Mouse (Mus musculus): ENCODE results near the gene Rwdd1. TPM values are rescaled to one million over a fixed set of nuclear protein-coding genes. Genes with fewer than 3 reads are reported as not detected.

The Rwdd1 gene
- polyA plus RNA-seq (2015; fragmentation: Nextera tagmentation; extraction: Ambion mirVana), result 98.0 and 114 TPM in 2 replicates

DNA sequence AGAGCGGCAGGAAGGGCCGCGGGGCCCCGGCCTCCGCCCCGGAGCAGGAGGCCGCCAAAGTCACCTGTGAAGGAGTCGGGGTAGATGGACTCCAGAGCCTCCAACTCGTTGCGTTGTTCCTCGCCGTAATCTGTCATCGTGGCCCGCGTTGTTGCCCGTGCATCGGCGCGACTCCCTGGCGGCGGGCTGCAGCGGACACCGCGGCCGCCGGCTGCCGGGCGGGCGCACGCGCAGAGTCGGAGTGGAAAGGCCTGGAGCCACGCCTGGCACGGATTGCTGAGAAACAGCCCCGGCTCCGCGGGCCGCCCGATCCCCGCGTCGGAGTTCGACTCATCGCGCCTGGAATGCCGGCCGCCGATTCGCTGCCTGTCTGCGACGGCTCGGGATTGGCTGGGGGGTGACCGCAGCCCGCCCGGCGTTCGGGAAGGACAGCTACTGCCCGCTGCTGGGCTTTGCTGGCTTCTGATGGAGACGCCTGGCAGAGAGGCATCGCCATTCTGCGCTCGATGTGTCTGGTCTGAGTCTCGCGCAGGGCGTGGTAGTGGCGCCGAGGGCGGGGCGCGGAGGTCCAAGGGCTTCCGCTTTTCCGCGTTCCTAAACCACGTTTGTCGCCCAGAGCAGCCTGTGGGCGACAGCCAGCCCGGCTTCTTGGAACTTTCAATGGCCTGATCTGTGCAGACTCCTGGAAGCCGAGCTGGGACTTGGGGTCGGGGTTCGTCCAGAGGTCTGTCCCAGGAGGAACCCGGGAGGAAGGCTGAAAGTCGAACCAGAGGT is at the start of gene Rwdd1:
TSS of gene Rwdd1 (minus strand) at position 323 of the 774 bp plus-strand sequence.
- Histone ChIP-seq H3K9ac (peak within 1 kb of the TSS; percentile 64), H3K36me3 (no peaks in the 10 kb centered on the region), H3K4me3 (peak within 1 kb of the TSS; percentile 74), H3K4me1 (peaks cover 12% of the 10 kb centered on the region), H3K27ac (peak within 1 kb of the TSS; percentile 93), H3K9me3 (no peaks in the 10 kb centered on the region), H3K4me2 (peak within 1 kb of the TSS; percentile 60), H3K27me3 (no peaks in the 10 kb centered on the region)
- ATAC-seq (ENCODE audit: borderline replicate concordance, extremely low read depth, low FRiP score, low TSS enrichment), result peak; percentile 100
- under 1% methylated on average over 82 of the region's 82 CpGs for WGBS

DNA sequence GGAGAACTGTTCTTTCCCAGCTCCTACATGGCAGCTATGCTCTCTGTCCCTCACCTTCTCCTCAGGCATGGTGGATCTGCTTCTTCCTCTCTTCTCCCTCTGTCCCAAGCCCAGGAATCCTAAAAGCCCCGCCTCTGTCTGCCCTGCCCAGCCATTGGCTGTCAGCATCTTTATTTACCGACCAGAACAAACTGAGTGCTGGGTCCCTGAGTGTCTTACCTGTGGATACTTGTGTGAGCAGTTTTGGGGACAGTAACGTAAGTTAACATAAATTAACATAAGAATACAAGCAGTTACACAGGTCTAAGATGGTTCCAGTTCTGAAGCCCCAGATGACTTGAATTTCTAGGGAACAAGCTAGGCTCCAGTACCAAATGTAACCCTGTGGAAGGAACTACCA is 47.2 kb upstream of the Rwdd1 start:
- Histone ChIP-seq H3K4me3 (no peak overlapping the region), H3K27ac (no peak overlapping the region), H3K27me3 (no peaks in the 10 kb centered on the region), H3K36me3 (no peaks in the 10 kb centered on the region), H3K4me2 (no peak overlapping the region), H3K9me3 (no peaks in the 10 kb centered on the region), H3K9ac (no peak overlapping the region), H3K4me1 (no peaks in the 10 kb centered on the region)
- ATAC-seq (ENCODE audit: borderline replicate concordance, extremely low read depth, low FRiP score, low TSS enrichment), result no peak
- 36% methylated on average over 3 of the region's 3 CpGs for WGBS

DNA sequence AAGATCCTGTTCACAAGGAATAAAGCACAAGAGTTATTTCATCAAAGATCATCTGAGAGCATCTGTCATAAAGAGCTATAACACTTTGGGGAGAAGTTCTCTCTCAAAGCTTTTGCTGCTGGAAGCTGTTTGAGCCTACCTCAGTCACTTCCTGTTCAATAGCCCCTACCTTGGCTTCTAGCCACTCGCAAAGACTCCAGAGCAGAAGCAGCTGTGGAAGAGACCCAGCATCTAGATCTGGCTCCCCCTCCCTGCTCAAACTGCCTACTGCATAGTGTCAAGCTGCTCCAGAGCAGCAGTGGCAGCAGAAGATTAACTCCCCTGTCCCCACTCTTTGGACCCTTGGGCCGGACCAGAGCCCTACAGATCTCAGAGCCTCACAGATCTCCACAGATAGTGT is 34.6 kb upstream of the Rwdd1 start:
- no peak for ATAC-seq (ENCODE audit: borderline replicate concordance, extremely low read depth, low FRiP score, low TSS enrichment)
- WGBS, result 70% methylated on average over 2 of the region's 2 CpGs
- Histone ChIP-seq H3K27me3 (no peaks in the 10 kb centered on the region), H3K36me3 (no peaks in the 10 kb centered on the region), H3K4me2 (no peak overlapping the region), H3K27ac (no peak overlapping the region), H3K9me3 (no peaks in the 10 kb centered on the region), H3K4me3 (no peak overlapping the region), H3K9ac (no peak overlapping the region), H3K4me1 (no peaks in the 10 kb centered on the region)

DNA sequence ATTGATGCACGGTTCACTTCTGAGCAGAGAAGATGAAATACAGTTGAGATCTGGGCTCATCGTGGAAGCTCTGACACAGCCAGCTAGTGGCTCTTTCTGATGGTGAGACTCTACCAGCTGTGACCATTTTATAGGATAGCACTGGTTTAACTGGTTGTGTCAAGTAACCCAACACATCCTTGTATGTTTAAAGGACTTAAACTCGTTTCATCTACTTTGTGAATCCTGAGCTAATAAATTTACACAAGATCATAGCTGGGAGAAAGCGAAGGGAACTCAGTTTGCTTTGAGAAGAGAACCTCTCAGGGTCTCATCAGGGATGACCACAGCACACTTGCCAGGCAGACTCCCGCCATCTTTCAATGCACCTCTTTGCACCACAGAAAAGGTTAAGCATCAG is 24.8 kb upstream of the Rwdd1 start, which contains the start of gene Calhm4:
TSS of gene Calhm4 (minus strand) at position 101 of the 400 bp plus-strand sequence.
- Histone ChIP-seq H3K9me3 (no peaks in the 10 kb centered on the region), H3K4me3 (no peak within 1 kb of the TSS), H3K27me3 (no peaks in the 10 kb centered on the region), H3K27ac (no peak within 1 kb of the TSS), H3K36me3 (no peaks in the 10 kb centered on the region), H3K9ac (no peak within 1 kb of the TSS), H3K4me1 (no peaks in the 10 kb centered on the region), H3K4me2 (no peak within 1 kb of the TSS)
- no peak for ATAC-seq (ENCODE audit: borderline replicate concordance, extremely low read depth, low FRiP score, low TSS enrichment)
- WGBS, result 71% methylated on average over 5 of the region's 5 CpGs

DNA sequence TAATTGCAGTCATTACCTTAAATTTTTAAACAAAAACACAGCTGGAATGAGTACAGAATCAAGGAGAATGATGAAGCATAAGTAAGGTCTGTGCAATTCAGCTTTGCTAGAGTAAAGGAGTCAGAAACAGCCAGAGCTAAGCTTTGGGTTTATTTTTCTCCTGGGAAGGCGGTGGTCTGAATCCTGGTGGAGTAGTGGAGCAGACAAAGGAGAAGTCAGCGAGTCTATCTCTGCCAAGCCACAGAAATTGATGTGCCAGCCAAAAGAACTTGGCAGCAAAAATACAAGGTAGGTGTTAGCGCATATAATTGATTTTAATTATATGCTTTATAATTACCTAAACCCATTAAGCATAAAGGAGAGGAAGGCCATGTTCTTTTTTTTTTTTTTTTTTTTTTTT is 18.0 kb upstream of the Rwdd1 start, which contains the start of gene Trappc3l:
TSS of gene Trappc3l (plus strand) at position 197 of the 400 bp plus-strand sequence.
- no peaks in the 10 kb centered on the region for H3K27me3 ChIP-seq
- no peaks in the 10 kb centered on the region for H3K4me1 ChIP-seq
- H3K4me3 ChIP-seq, result no peak within 1 kb of the TSS
- H3K4me2 ChIP-seq, result no peak within 1 kb of the TSS
- H3K9me3 ChIP-seq, result no peaks in the 10 kb centered on the region
- WGBS, result 85% methylated on average over 3 of the region's 3 CpGs
- H3K27ac ChIP-seq, result no peak within 1 kb of the TSS
- ATAC-seq (ENCODE audit: borderline replicate concordance, extremely low read depth, low FRiP score, low TSS enrichment), result no peak
- H3K9ac ChIP-seq, result no peak within 1 kb of the TSS
- H3K36me3 ChIP-seq, result no peaks in the 10 kb centered on the region

DNA sequence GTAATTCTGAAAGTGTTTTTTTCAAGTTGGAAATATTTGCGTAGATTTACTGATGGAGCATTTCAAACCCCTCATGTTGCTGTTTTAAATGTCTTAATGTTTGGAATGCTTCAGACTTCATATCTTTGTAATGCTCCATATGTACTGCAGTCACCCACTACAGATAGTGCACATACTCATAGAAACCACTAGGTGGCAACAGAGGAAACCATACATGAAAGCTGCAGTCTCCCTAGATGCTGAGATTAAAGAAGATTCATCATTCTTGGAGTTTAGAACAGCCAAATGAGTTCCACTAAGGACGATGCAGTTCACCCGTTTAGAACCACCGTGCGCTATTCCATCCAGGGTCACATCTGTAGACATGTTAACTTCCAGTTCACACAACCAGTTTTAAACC is 17.2 kb upstream of the Rwdd1 start:
- peak; percentile 70 for ATAC-seq (ENCODE audit: borderline replicate concordance, extremely low read depth, low FRiP score, low TSS enrichment)
- no peaks in the 10 kb centered on the region for H3K27me3 ChIP-seq
- H3K4me2 ChIP-seq, result no peak overlapping the region
- H3K9me3 ChIP-seq, result no peaks in the 10 kb centered on the region
- no peak overlapping the region for H3K9ac ChIP-seq
- H3K36me3 ChIP-seq, result no peaks in the 10 kb centered on the region
- WGBS, result 11% methylated on average over 5 of the region's 5 CpGs
- H3K4me3 ChIP-seq, result no peak overlapping the region
- H3K27ac ChIP-seq, result no peak overlapping the region
- H3K4me1 ChIP-seq, result no peaks in the 10 kb centered on the region

DNA sequence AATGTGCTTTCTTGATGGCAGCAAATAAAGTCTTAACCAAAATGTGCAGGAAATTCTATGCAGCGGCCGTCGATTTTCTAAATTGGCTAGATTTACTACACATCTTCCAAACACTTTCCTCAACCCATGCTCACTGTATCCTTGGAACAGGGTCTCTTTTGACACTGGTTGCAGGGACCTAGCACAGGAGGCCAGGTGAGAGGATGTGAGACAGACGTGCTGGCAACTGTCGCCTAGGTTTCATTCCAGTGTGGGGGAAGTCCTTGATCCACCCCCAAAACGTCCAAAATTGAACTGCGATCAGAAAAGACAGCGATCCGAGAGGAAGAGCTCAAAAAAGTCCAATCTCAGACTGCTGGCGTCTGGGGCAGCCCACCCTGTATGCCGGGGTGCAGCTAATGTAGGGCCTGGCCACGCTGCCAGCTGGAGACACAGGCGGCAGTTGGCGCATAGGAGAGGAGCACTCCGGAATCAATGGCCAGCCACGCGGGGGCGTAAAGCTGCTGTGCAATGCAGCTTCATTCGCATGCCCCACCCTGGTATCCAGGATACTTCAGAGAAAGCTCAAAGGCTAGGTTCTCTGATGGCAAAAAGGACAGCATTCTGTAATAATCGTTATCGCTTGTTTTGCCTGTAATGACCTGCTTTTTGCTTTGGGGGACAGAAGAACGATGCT is 14.3 kb upstream of the Rwdd1 start:
- peak; percentile 82; the same call in 1 of the 2 replicates for ATAC-seq (ENCODE audit: borderline replicate concordance, extremely low read depth, low FRiP score, low TSS enrichment)
- H3K4me3 ChIP-seq, result no peak overlapping the region
- 15% methylated on average over 22 of the region's 22 CpGs for WGBS

DNA sequence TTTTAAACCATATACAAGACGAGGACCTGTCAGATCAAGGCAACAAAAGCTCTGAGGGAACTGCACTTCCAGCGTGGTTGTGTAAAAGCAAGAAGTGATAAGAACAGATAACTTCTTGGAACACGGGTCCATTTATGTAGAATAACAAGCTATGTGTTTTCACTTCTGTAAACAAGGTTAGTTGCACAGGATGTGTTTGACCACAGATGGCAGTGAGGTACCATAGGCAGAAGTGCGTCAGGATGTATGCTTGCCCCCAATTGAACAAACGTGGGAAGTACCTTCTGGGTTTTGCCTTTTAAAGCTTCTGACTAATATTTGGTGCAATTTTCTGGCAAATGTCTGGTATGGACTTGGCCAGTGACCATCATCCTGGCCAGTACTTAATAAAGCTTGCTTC is 10.9 kb upstream of the Rwdd1 start:
- Histone ChIP-seq H3K4me2 (no peak overlapping the region), H3K4me3 (no peak overlapping the region), H3K9ac (no peak overlapping the region), H3K4me1 (no peaks in the 10 kb centered on the region), H3K27ac (no peak overlapping the region), H3K9me3 (no peaks in the 10 kb centered on the region), H3K27me3 (no peaks in the 10 kb centered on the region), H3K36me3 (no peaks in the 10 kb centered on the region)
- ATAC-seq (ENCODE audit: borderline replicate concordance, extremely low read depth, low FRiP score, low TSS enrichment), result no peak
- 53% methylated on average over 5 of the region's 5 CpGs for WGBS

More for the DNA sequence above, 14.3 kb upstream of the Rwdd1 start:
- no peak overlapping the region for H3K27ac ChIP-seq
- no peaks in the 10 kb centered on the region for H3K27me3 ChIP-seq
- no peaks in the 10 kb centered on the region for H3K36me3 ChIP-seq
- no peaks in the 10 kb centered on the region for H3K4me1 ChIP-seq
- H3K9me3 ChIP-seq, result no peaks in the 10 kb centered on the region
- H3K4me2 ChIP-seq, result peak overlapping the region; percentile 48
- no peak overlapping the region for H3K9ac ChIP-seq

DNA sequence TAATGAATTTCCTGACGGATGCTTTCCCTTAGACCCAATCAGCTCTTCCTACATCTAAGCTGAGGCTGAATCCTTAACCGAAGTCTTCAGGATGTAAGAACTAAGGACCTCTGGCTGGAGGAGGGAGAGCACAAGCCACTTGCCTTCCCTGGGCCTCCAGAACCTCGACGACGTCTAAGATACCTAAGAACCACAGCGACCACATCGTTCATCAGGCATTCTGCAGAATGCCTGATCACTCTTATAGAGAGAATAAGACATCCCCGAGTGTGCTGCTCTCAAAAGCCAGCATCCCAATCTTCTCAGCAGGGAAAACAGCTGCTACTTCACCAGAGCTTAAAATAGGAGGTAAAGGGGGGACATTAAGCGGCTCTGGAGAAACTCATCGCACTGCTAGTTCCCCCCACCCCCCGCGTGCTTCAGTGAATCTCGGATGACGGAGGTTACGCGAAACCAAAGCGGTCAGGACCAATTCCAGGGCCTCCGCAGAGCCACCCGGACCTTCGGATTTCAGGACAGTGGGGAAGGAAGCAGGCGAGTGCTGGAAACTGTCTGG is 600 bp downstream of the Rwdd1 start:
- no peaks in the 10 kb centered on the region for H3K9me3 ChIP-seq
- under 1% methylated on average over 21 of the region's 21 CpGs for WGBS
- H3K4me2 ChIP-seq, result peak overlapping the region; percentile 60
- H3K27me3 ChIP-seq, result no peaks in the 10 kb centered on the region
- H3K27ac ChIP-seq, result peak overlapping the region; percentile 93
- peak overlapping the region; percentile 74 for H3K4me3 ChIP-seq
- H3K4me1 ChIP-seq, result peaks cover 12% of the 10 kb centered on the region
- peak overlapping the region; percentile 64 for H3K9ac ChIP-seq
- no peak for ATAC-seq (ENCODE audit: borderline replicate concordance, extremely low read depth, low FRiP score, low TSS enrichment)
- H3K36me3 ChIP-seq, result no peaks in the 10 kb centered on the region

DNA sequence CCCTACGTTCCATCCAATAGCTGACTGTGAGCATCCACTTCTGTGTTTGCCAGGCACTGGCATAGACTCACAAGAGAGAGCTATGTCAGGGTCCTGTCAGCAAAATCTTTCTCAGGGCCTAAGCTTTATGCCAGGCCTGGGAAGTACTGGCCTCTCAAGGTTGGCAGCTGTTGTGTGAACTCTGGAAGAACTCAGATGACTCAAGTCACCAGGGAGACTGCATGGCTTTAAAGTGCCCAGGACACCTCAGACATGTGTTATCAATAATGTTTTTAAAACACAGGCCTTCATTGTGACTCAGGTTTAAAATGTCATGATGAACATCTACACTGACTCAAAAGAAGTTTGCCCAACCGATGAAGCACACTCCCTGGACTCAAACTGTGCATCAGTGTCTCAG is 6.2 kb downstream of the Rwdd1 start:
- Histone ChIP-seq H3K9me3 (no peaks in the 10 kb centered on the region), H3K4me3 (no peak overlapping the region), H3K36me3 (peaks cover 10% of the 10 kb centered on the region), H3K4me2 (no peak overlapping the region), H3K27me3 (no peaks in the 10 kb centered on the region), H3K4me1 (peaks cover 6% of the 10 kb centered on the region), H3K9ac (no peak overlapping the region), H3K27ac (no peak overlapping the region)
- no peak for ATAC-seq (ENCODE audit: borderline replicate concordance, extremely low read depth, low FRiP score, low TSS enrichment)
- 89% methylated on average over 2 of the region's 2 CpGs for WGBS

DNA sequence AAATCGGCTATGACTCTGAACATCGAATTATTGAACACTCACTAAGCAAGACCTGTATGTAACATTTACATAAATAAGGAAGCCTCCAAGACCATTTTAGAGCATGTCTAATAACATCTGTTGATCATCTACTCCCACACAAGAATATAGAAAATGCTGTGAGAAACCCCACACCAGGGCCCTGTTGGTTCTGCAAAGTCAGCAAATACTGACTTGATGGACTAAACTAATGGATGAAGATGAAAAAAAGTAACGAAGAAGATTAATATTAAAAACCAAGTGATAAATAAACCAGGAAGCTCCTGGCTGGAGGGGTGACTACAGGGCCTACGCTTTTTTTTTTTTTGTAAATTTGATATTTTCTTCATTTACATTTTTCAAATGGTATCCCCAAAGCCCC is 6.8 kb downstream of the Rwdd1 start:
- Histone ChIP-seq H3K36me3 (peaks cover 14% of the 10 kb centered on the region), H3K9ac (no peak overlapping the region), H3K4me1 (no peaks in the 10 kb centered on the region), H3K27me3 (no peaks in the 10 kb centered on the region), H3K4me3 (no peak overlapping the region), H3K9me3 (no peaks in the 10 kb centered on the region), H3K27ac (no peak overlapping the region), H3K4me2 (no peak overlapping the region)
- ATAC-seq (ENCODE audit: borderline replicate concordance, extremely low read depth, low FRiP score, low TSS enrichment), result no peak
- WGBS, result 86% methylated on average over 4 of the region's 4 CpGs

DNA sequence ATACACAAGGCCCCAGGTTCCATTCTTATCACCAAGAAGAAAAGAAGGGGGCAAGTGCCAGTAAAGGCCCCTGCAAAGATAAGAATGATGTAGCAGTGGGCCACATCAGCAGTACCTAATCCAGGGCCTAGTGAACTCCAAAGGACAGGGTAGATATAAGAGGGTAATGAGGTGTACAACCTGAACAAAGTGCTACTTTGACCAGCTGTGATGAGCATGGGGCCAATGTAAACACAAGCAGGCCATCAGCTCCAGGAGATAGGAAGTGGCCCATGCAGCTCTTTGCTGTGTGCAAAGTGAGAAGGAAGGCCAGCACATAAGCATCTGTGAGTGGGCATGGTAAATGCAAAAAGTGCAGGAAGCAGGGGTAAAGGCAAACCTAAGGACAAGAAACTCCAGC is 21.0 kb downstream of the Rwdd1 start:
- Histone ChIP-seq H3K4me1 (no peaks in the 10 kb centered on the region), H3K4me2 (no peak overlapping the region), H3K9ac (no peak overlapping the region), H3K27me3 (no peaks in the 10 kb centered on the region), H3K9me3 (no peaks in the 10 kb centered on the region), H3K27ac (no peak overlapping the region), H3K4me3 (no peak overlapping the region), H3K36me3 (peaks cover 62% of the 10 kb centered on the region)
- ATAC-seq (ENCODE audit: borderline replicate concordance, extremely low read depth, low FRiP score, low TSS enrichment), result no peak

All from lung, embryonic 15.5 days (tissue).